In genomic region chr2:35680833-35681232, GRCm38 (mm10) we compare ENCODE assay signal across 10 mouse cellular contexts.
A peak's percentile ranks its signal among the peaks of the same experiment; 100 is the strongest.
DNase-seq lines count a peak whose midpoint lies in the region; ATAC-seq and TF ChIP-seq lines count a peak whose summit lies in the region.
"Had no signal": no experiment of that assay in that cellular context is flagged by ENCODE, and none has a peak within 500 bp of the region (broad histone marks: within the 10 kb centered on the region; RNA-seq: fewer than 3 reads in every experiment).

No protein-coding gene starts in this region.

- no peak for TF ChIP-seq CTCF in E14TG2a.4 (conservative IDR thresholded peaks at IDR 0.05; ENCODE audit: low read length)
- TF ChIP-seq CTCF in liver, postnatal 0 days (IDR thresholded peaks at IDR 0.05; ENCODE audit: low read depth): no peak

- peak overlapping the region; percentile 81 for H3K27ac ChIP-seq in heart, embryonic 10.5 days
- H3K27ac ChIP-seq in liver, postnatal 0 days (ENCODE audit: low read depth): peak overlapping the region; percentile 88

- DNase-seq in heart, embryonic 10.5 days (ENCODE audit: low spot score): no peak
- no peak for DNase-seq in heart, postnatal 36 days
- DNase-seq in liver, postnatal 0 days: peak; percentile 45
- DNase-seq in frontal cortex, postnatal 36 days (ENCODE audit: low spot score in 2 of 2): no peak
- DNase-seq in ovary, postnatal 10 days (ENCODE audit: low spot score): no peak
- DNase-seq in adrenal gland, adult 18-20 months (ENCODE audit: low spot score in 2 of 2): no peak

- H3K4me1 ChIP-seq in heart, embryonic 10.5 days: peaks cover 100% of the 10 kb centered on the region
- peaks cover 97% of the 10 kb centered on the region for H3K4me1 ChIP-seq in E14TG2a.4 (replicated peaks; ENCODE audit: low read depth, low read length)
- H3K4me1 ChIP-seq in liver, postnatal 0 days (ENCODE audit: insufficient read depth): peaks cover 60% of the 10 kb centered on the region

- no peak for TF ChIP-seq EP300 in liver, postnatal 0 days (IDR thresholded peaks at IDR 0.05; ENCODE audit: low read depth)

- peak overlapping the region; percentile 38 for H3K4me2 ChIP-seq in liver, postnatal 0 days (ENCODE audit: low read depth, low read length)
- H3K4me2 ChIP-seq: forebrain, embryonic 13.5 days had no signal

- ATAC-seq in granulocyte monocyte progenitor cell, adult 5-6 weeks (replicated peaks; ENCODE audit: poor library complexity, severe bottlenecking): peak; percentile 16
- ATAC-seq in liver, postnatal 0 days: peak; percentile 45
- ATAC-seq: forebrain, embryonic 13.5 days; Patski had no signal

- H3K4me3 ChIP-seq in heart, embryonic 10.5 days: 0 out of 2 replicates have a peak overlapping the region, but pooled peaks have one; percentile 13
- peak overlapping the region; percentile 29; the same call in 1 of the 2 replicates for H3K4me3 ChIP-seq in E14TG2a.4 (replicated peaks; ENCODE audit: low read length)
- no peak overlapping the region for H3K4me3 ChIP-seq in liver, postnatal 0 days (ENCODE audit: low read depth, low read length)
- H3K4me3 ChIP-seq: forebrain, embryonic 13.5 days had no signal

- H3K27me3 ChIP-seq in heart, embryonic 10.5 days (ENCODE audit: insufficient read depth, poor library complexity, severe bottlenecking): no peaks in the 10 kb centered on the region
- H3K27me3 ChIP-seq in E14TG2a.4 (ENCODE audit: insufficient read depth, low read length): no peaks in the 10 kb centered on the region
- no peaks in the 10 kb centered on the region for H3K27me3 ChIP-seq in liver, postnatal 0 days (ENCODE audit: insufficient read depth, low read length)
- H3K27me3 ChIP-seq: forebrain, embryonic 13.5 days; Patski had no signal

- H3K9me3 ChIP-seq in heart, embryonic 10.5 days: no peaks in the 10 kb centered on the region
- H3K9me3 ChIP-seq in E14TG2a.4 (ENCODE audit: low read length): no peaks in the 10 kb centered on the region
- H3K9me3 ChIP-seq in liver, postnatal 0 days (ENCODE audit: low read length): no peaks in the 10 kb centered on the region
- H3K9me3 ChIP-seq: forebrain, embryonic 13.5 days had no signal

- intact Hi-C loops in heart, postnatal 36 days (cut with DNase I): loop anchor here (1.0 kb wide), 1 partner anchor 20 kb away; no protein-coding TSS in a partner anchor

- no peaks in the 10 kb centered on the region; the same call in 1 of the 2 replicates for H3K36me3 ChIP-seq in heart, embryonic 10.5 days
- peaks cover 26% of the 10 kb centered on the region for H3K36me3 ChIP-seq in E14TG2a.4 (ENCODE audit: insufficient read depth, low read length)
- no peaks in the 10 kb centered on the region for H3K36me3 ChIP-seq in liver, postnatal 0 days (replicated peaks; ENCODE audit: insufficient read depth, low read length)

- 0 out of 2 replicates have a peak overlapping the region, but pooled peaks have one; percentile 18 for H3K9ac ChIP-seq in liver, postnatal 0 days (replicated peaks)
- H3K9ac ChIP-seq: forebrain, embryonic 13.5 days had no signal

- 30% methylated on average over 6 of the region's 6 CpGs for WGBS in heart, embryonic 10.5 days
- WGBS in liver, postnatal 0 days (ENCODE audit: insufficient replicate concordance): 9% methylated on average over 6 of the region's 6 CpGs
